Mouse (Mus musculus) gastrocnemius, postnatal 25 days (tissue): ENCODE data around the gene Asic3. TPM values are rescaled to one million over a fixed set of nuclear protein-coding genes. Genes with fewer than 3 reads are reported as not detected.
A peak's percentile ranks its signal among the peaks of the same experiment; 100 is the strongest.

Experiments
- DNase-seq: peaks from one replicate; pipeline ENCODE4 v3.0.0; 2022
- long read RNA-seq, 2 experiments: library from polyadenylated mRNA; stranded (forward); transcript quantifications; one replicate each; pipeline ENCODE4 v2.0.0; 2021
- total RNA-seq, 2 experiments: library from RNA; stranded (reverse); gene quantifications; 1 replicate in 1 of 2; 2 replicates in 1 of 2; pipeline ENCODE4 v1.2.3; 2021

Asic3 gene
- under 1 TPM in 1 of 2 experiments, not detected in 1; 0.19 TPM for total RNA-seq
- long read RNA-seq, experiment 1, partial matches to known transcripts, result 1 of 1 reads
- long read RNA-seq, experiment 1, other reads (novel, unspliced or antisense), result 0 of 1 reads
- long read RNA-seq, experiment 2, partial matches to known transcripts, result 1 of 1 reads
- long read RNA-seq, experiment 2, other reads (novel, unspliced or antisense), result 0 of 1 reads

GRCm38 (mm10) chr5:24413042-24413693 is at the start of gene Asic3:
Gene Asic3, plus strand, starts transcription at chr5:24413392.
- DNase-seq, result no peak

GRCm38 (mm10) chr5:24363467-24363866 is 49.7 kb upstream of the Asic3 start:
- no peak for DNase-seq

- no peak for DNase-seq
Observed at GRCm38 (mm10) chr5:24364061-24364460, 49.1 kb upstream of the Asic3 start.

- DNase-seq, result peak; percentile 74
Observed at GRCm38 (mm10) chr5:24364508-24364907, 48.7 kb upstream of the Asic3 start, which contains the start of gene Nos3. Gene Nos3, plus strand, starts transcription at chr5:24364810.

GRCm38 (mm10) chr5:24364963-24365362 is 48.2 kb upstream of the Asic3 start:
- DNase-seq, result no peak

- no peak for DNase-seq
Observed at GRCm38 (mm10) chr5:24365528-24365927, 47.7 kb upstream of the Asic3 start.

GRCm38 (mm10) chr5:24366426-24366825 is 46.8 kb upstream of the Asic3 start:
- DNase-seq, result no peak

GRCm38 (mm10) chr5:24369767-24370166 is 43.4 kb upstream of the Asic3 start:
- no peak for DNase-seq

GRCm38 (mm10) chr5:24373807-24374206 is 39.4 kb upstream of the Asic3 start:
- no peak for DNase-seq

GRCm38 (mm10) chr5:24374216-24374615 is 39.0 kb upstream of the Asic3 start:
- no peak for DNase-seq

GRCm38 (mm10) chr5:24374666-24375328 is 38.4 kb upstream of the Asic3 start:
- no peak for DNase-seq

- no peak for DNase-seq
Observed at GRCm38 (mm10) chr5:24378700-24379099, 34.5 kb upstream of the Asic3 start.

GRCm38 (mm10) chr5:24379501-24379900 is 33.7 kb upstream of the Asic3 start:
- no peak for DNase-seq

- DNase-seq, result no peak
Observed at GRCm38 (mm10) chr5:24380499-24380898, 32.7 kb upstream of the Asic3 start.

GRCm38 (mm10) chr5:24381486-24381885 is 31.7 kb upstream of the Asic3 start:
- DNase-seq, result no peak

GRCm38 (mm10) chr5:24381988-24382387 is 31.2 kb upstream of the Asic3 start:
- DNase-seq, result no peak

GRCm38 (mm10) chr5:24383026-24383859 is 29.9 kb upstream of the Asic3 start:
- peak; percentile 80 for DNase-seq

GRCm38 (mm10) chr5:24384407-24384806 is 28.8 kb upstream of the Asic3 start:
- DNase-seq, result peak; percentile 46

GRCm38 (mm10) chr5:24385374-24385773 is 27.8 kb upstream of the Asic3 start:
- DNase-seq, result no peak

GRCm38 (mm10) chr5:24385887-24386550 is 27.2 kb upstream of the Asic3 start:
- DNase-seq, result no peak

- DNase-seq, result peak; percentile 67
Observed at GRCm38 (mm10) chr5:24387264-24388241, 25.6 kb upstream of the Asic3 start.
